Mouse (Mus musculus): ENCODE data around the gene Slc7a11. TPM values are rescaled to one million over a fixed set of nuclear protein-coding genes. Genes with fewer than 3 reads are reported as not detected.

Slc7a11 gene
- polyA plus RNA-seq, 1 experiment from 2014 or later, result 0.21 TPM

DNA sequence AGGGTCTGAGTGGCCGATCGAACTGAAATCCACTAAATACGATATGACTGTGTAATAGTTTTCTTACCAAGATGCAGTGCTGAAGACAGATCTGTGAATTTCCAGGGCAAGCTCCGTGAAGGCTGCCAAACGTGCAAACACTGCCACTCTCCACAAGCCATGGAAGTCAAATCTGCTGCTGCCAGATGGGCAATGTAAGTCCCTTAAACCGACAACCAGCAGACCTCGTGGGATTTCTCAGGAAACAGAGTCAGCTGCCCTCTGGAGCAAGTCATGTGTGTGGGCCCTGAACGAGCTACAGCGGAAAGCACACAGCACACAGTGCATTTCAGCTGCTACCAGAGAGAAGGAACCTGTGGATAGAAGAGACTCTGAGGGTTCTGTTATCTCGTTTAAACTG lies 146.5 kb downstream of the Slc7a11 start:
- Histone ChIP-seq H3K27ac (no peak overlapping the region), H3K4me3 (no peak overlapping the region), H3K4me1 (replicated peaks) (no peaks in the 10 kb centered on the region), H3K27me3 (ENCODE audit: insufficient read depth, poor library complexity, severe bottlenecking) (no peaks in the 10 kb centered on the region), H3K9me3 (no peaks in the 10 kb centered on the region), H3K36me3 (no peaks in the 10 kb centered on the region)
- DNase-seq (ENCODE audit: low spot score), result peak; percentile 21
- 70% methylated on average over 10 of the region's 10 CpGs for WGBS

GRCm38 (mm10) chr3:50275023-50275422 lies 168.4 kb downstream of the Slc7a11 start:
- DNase-seq (ENCODE audit: low spot score), result no peak
- Histone ChIP-seq H3K4me1 (replicated peaks) (0 out of 2 replicates have a peak, but pooled peaks cover 3% of the 10 kb centered on the region), H3K27ac (no peak overlapping the region), H3K9me3 (no peaks in the 10 kb centered on the region), H3K4me3 (no peak overlapping the region), H3K36me3 (no peaks in the 10 kb centered on the region), H3K27me3 (ENCODE audit: insufficient read depth, poor library complexity, severe bottlenecking) (no peaks in the 10 kb centered on the region)
- WGBS, result 75% methylated on average over 2 of the region's 2 CpGs

- H3K27ac ChIP-seq, result no peak overlapping the region
- H3K9me3 ChIP-seq, result no peaks in the 10 kb centered on the region
These were observed 171.2 kb downstream of the Slc7a11 start for GRCm38 (mm10) chr3:50272222-50272621.

GRCm38 (mm10) chr3:50269680-50270079 lies 173.7 kb downstream of the Slc7a11 start:
- 90% methylated on average over 4 of the region's 4 CpGs for WGBS
- no peaks in the 10 kb centered on the region for H3K9me3 ChIP-seq
- no peak for DNase-seq (ENCODE audit: low spot score)
- H3K27ac ChIP-seq, result no peak overlapping the region
- H3K36me3 ChIP-seq, result no peaks in the 10 kb centered on the region
- no peaks in the 10 kb centered on the region for H3K4me1 ChIP-seq (replicated peaks)
- H3K27me3 ChIP-seq (ENCODE audit: insufficient read depth, poor library complexity, severe bottlenecking), result no peaks in the 10 kb centered on the region
- H3K4me3 ChIP-seq, result no peak overlapping the region

More at GRCm38 (mm10) chr3:50272222-50272621, 171.2 kb downstream of the Slc7a11 start:
- no peak for DNase-seq (ENCODE audit: low spot score)
- Histone ChIP-seq H3K4me1 (replicated peaks) (0 out of 2 replicates have a peak, but pooled peaks cover 3% of the 10 kb centered on the region), H3K36me3 (no peaks in the 10 kb centered on the region), H3K27me3 (ENCODE audit: insufficient read depth, poor library complexity, severe bottlenecking) (no peaks in the 10 kb centered on the region), H3K4me3 (no peak overlapping the region)

GRCm38 (mm10) chr3:50262547-50263087 lies 180.8 kb downstream of the Slc7a11 start:
- no peak for DNase-seq (ENCODE audit: low spot score)
- 65% methylated on average over 2 of the region's 2 CpGs for WGBS
- no peaks in the 10 kb centered on the region for H3K36me3 ChIP-seq
- no peaks in the 10 kb centered on the region for H3K27me3 ChIP-seq (ENCODE audit: insufficient read depth, poor library complexity, severe bottlenecking)
- peaks cover 14% of the 10 kb centered on the region for H3K4me1 ChIP-seq (replicated peaks)
- H3K9me3 ChIP-seq, result no peaks in the 10 kb centered on the region
- H3K27ac ChIP-seq, result no peak overlapping the region
- no peak overlapping the region for H3K4me3 ChIP-seq

DNA sequence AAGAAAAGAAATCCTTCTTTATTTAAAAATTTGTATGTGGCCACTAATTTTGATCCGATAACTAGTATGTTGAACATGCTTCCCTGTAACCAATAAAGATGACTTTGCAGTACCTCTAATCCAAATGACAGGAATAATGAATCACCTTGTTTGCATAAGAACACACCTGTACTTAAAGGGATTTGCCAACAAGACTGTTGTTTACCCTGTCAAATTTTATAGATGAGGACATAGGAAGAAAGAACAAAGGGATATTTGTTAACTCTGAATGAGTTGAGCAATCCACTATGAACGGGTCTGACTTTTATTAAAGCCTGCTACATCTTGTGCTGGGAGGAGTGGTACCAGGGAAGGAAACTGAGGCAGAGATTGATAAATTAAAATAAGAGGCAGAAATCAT lies 181.3 kb downstream of the Slc7a11 start:
- no peak for DNase-seq (ENCODE audit: low spot score)
- H3K4me1 ChIP-seq (replicated peaks), result peaks cover 14% of the 10 kb centered on the region
- no peaks in the 10 kb centered on the region for H3K27me3 ChIP-seq (ENCODE audit: insufficient read depth, poor library complexity, severe bottlenecking)
- H3K9me3 ChIP-seq, result no peaks in the 10 kb centered on the region
- H3K4me3 ChIP-seq, result no peak overlapping the region
- no peaks in the 10 kb centered on the region for H3K36me3 ChIP-seq
- no peak overlapping the region for H3K27ac ChIP-seq
- WGBS, result 81% methylated on average over 2 of the region's 2 CpGs

GRCm38 (mm10) chr3:50260667-50261066 lies 182.7 kb downstream of the Slc7a11 start:
- Histone ChIP-seq H3K36me3 (no peaks in the 10 kb centered on the region), H3K4me3 (no peak overlapping the region), H3K9me3 (no peaks in the 10 kb centered on the region), H3K27ac (no peak overlapping the region), H3K27me3 (ENCODE audit: insufficient read depth, poor library complexity, severe bottlenecking) (no peaks in the 10 kb centered on the region), H3K4me1 (replicated peaks) (peaks cover 14% of the 10 kb centered on the region)
- no peak for DNase-seq (ENCODE audit: low spot score)
- WGBS, result 98% methylated on average over 1 of the region's 1 CpGs

GRCm38 (mm10) chr3:50258852-50259251 lies 184.6 kb downstream of the Slc7a11 start:
- Histone ChIP-seq H3K27ac (no peak overlapping the region), H3K4me1 (replicated peaks) (peaks cover 14% of the 10 kb centered on the region), H3K36me3 (no peaks in the 10 kb centered on the region), H3K27me3 (ENCODE audit: insufficient read depth, poor library complexity, severe bottlenecking) (no peaks in the 10 kb centered on the region), H3K9me3 (no peaks in the 10 kb centered on the region), H3K4me3 (no peak overlapping the region)
- 86% methylated on average over 4 of the region's 4 CpGs for WGBS
- DNase-seq (ENCODE audit: low spot score), result no peak

GRCm38 (mm10) chr3:50249598-50250300 lies 193.7 kb downstream of the Slc7a11 start:
- Histone ChIP-seq H3K4me3 (no peak overlapping the region), H3K27ac (no peak overlapping the region), H3K4me1 (replicated peaks) (no peaks in the 10 kb centered on the region), H3K27me3 (ENCODE audit: insufficient read depth, poor library complexity, severe bottlenecking) (no peaks in the 10 kb centered on the region), H3K36me3 (no peaks in the 10 kb centered on the region), H3K9me3 (no peaks in the 10 kb centered on the region)
- DNase-seq (ENCODE audit: low spot score), result no peak
- 91% methylated on average over 6 of the region's 6 CpGs for WGBS

DNA sequence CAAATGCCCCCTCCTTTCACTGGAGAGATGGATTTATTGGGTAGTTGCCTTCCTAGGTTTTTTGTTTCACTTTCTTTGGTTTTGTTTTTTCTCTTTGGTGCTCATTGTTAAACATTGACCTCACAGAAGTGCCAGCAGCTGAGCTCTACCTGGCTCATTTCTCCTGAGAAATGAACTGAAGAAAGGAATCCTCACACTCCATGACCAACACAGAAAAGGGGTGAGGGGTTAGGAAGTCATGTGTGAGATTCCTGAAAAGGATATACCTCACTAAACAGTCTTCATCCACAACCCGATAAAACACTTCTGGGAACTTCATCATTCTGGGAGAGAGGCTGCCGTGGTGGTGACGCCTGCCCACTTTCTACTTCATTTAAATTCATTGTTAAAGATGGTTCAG lies 207.4 kb downstream of the Slc7a11 start:
- DNase-seq (ENCODE audit: low spot score), result no peak
- no peaks in the 10 kb centered on the region for H3K27me3 ChIP-seq (ENCODE audit: insufficient read depth, poor library complexity, severe bottlenecking)
- no peak overlapping the region for H3K4me3 ChIP-seq
- no peaks in the 10 kb centered on the region for H3K36me3 ChIP-seq
- WGBS, result 74% methylated on average over 3 of the region's 3 CpGs
- H3K9me3 ChIP-seq, result no peaks in the 10 kb centered on the region
- no peak overlapping the region for H3K27ac ChIP-seq
- no peaks in the 10 kb centered on the region for H3K4me1 ChIP-seq (replicated peaks)

DNA sequence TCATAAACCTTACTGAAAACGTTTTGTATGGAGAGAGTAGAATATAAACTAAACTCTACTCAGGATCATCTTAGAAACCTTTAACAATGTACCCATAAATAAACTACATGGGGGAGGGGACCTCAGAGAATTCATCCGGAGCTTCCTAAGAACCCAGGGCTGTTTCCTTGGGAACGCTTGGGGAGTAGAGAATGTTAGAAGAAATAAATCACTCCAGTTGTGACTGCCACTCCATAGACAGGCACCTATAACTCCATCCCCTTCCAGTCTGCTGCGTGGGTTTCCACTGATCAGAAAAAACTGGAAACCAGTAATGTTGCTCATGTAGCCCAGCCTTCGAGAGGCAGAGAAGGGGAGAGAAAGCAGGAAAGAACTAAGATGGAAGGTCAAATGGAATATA lies 210.3 kb downstream of the Slc7a11 start:
- no peaks in the 10 kb centered on the region for H3K36me3 ChIP-seq
- H3K4me1 ChIP-seq (replicated peaks), result no peaks in the 10 kb centered on the region
- no peaks in the 10 kb centered on the region for H3K27me3 ChIP-seq (ENCODE audit: insufficient read depth, poor library complexity, severe bottlenecking)
- 54% methylated on average over 5 of the region's 5 CpGs for WGBS
- no peaks in the 10 kb centered on the region for H3K9me3 ChIP-seq
- no peak overlapping the region for H3K27ac ChIP-seq
- DNase-seq (ENCODE audit: low spot score), result no peak
- no peak overlapping the region for H3K4me3 ChIP-seq

- H3K4me3 ChIP-seq, result no peak overlapping the region
- no peak for DNase-seq (ENCODE audit: low spot score)
- H3K4me1 ChIP-seq (replicated peaks), result no peaks in the 10 kb centered on the region
- no peaks in the 10 kb centered on the region for H3K36me3 ChIP-seq
- H3K27me3 ChIP-seq (ENCODE audit: insufficient read depth, poor library complexity, severe bottlenecking), result no peaks in the 10 kb centered on the region
- WGBS, result 87% methylated on average over 2 of the region's 2 CpGs
- H3K9me3 ChIP-seq, result no peaks in the 10 kb centered on the region
- no peak overlapping the region for H3K27ac ChIP-seq
These were observed 218.9 kb downstream of the Slc7a11 start for GRCm38 (mm10) chr3:50224390-50225114.

GRCm38 (mm10) chr3:50220454-50220853 lies 223.0 kb downstream of the Slc7a11 start:
- H3K9me3 ChIP-seq, result no peaks in the 10 kb centered on the region
- no peaks in the 10 kb centered on the region for H3K27me3 ChIP-seq (ENCODE audit: insufficient read depth, poor library complexity, severe bottlenecking)
- H3K4me3 ChIP-seq, result no peak overlapping the region
- no peak for DNase-seq (ENCODE audit: low spot score)
- no peaks in the 10 kb centered on the region for H3K36me3 ChIP-seq
- 77% methylated on average over 2 of the region's 2 CpGs for WGBS
- H3K4me1 ChIP-seq (replicated peaks), result no peaks in the 10 kb centered on the region
- H3K27ac ChIP-seq, result no peak overlapping the region
